Mouse (Mus musculus): Measurements from ENCODE around the gene Zbtb17.

The Zbtb17 gene

GRCm38 (mm10) chr4:141444451-141445327 is at the start of gene Zbtb17:
Gene Zbtb17 (plus strand): TSS chr4:141444654.
- peak; percentile 89 to 95 for DNase-seq

GRCm38 (mm10) chr4:141394751-141395150 is 49.7 kb upstream of the Zbtb17 start:
- peak in 1 of 2 experiments; percentile 52 for DNase-seq

GRCm38 (mm10) chr4:141397861-141398260 is 46.6 kb upstream of the Zbtb17 start:
- DNase-seq: no peak

GRCm38 (mm10) chr4:141398545-141398944 is 45.9 kb upstream of the Zbtb17 start, which contains the start of gene Clcnka:
Gene Clcnka (minus strand): TSS chr4:141398724.
- peak; percentile 61 to 75 for DNase-seq

- DNase-seq: peak; percentile 76 to 78
Measured at GRCm38 (mm10) chr4:141400171-141400570, 44.3 kb upstream of the Zbtb17 start.

- peak; percentile 82 to 91 for DNase-seq
Measured at GRCm38 (mm10) chr4:141404518-141405313, 39.7 kb upstream of the Zbtb17 start.

- DNase-seq: no peak
Measured at GRCm38 (mm10) chr4:141405314-141405622, 39.2 kb upstream of the Zbtb17 start.

GRCm38 (mm10) chr4:141406516-141407299 is 37.7 kb upstream of the Zbtb17 start:
- peak; percentile 65 to 71 for DNase-seq

GRCm38 (mm10) chr4:141408577-141408976 is 35.9 kb upstream of the Zbtb17 start:
- no peak for DNase-seq

GRCm38 (mm10) chr4:141411430-141411992 is 32.9 kb upstream of the Zbtb17 start:
- peak in 1 of 2 experiments; percentile 75 for DNase-seq

- DNase-seq: peak; percentile 54 to 71
Measured at GRCm38 (mm10) chr4:141415924-141416323, 28.5 kb upstream of the Zbtb17 start, which contains the start of gene Clcnkb. Gene Clcnkb (minus strand): TSS chr4:141416014.

- DNase-seq: no peak
Measured at GRCm38 (mm10) chr4:141419398-141420191, 24.9 kb upstream of the Zbtb17 start.

GRCm38 (mm10) chr4:141420192-141420829 is 24.1 kb upstream of the Zbtb17 start, which contains the start of gene Hspb7:
Gene Hspb7 (plus strand): TSS chr4:141420779.
- no peak for DNase-seq

GRCm38 (mm10) chr4:141420886-141421285 is 23.6 kb upstream of the Zbtb17 start:
- DNase-seq: no peak

- peak in 1 of 2 experiments; percentile 40 for DNase-seq
Measured at GRCm38 (mm10) chr4:141421423-141421822, 23.0 kb upstream of the Zbtb17 start.

GRCm38 (mm10) chr4:141422841-141423240 is 21.6 kb upstream of the Zbtb17 start:
- DNase-seq: no peak

- DNase-seq: no peak
Measured at GRCm38 (mm10) chr4:141423288-141423687, 21.2 kb upstream of the Zbtb17 start.

- DNase-seq: no peak
Measured at GRCm38 (mm10) chr4:141423691-141424431, 20.6 kb upstream of the Zbtb17 start.

- peak; percentile 69 to 72 for DNase-seq
Measured at GRCm38 (mm10) chr4:141425484-141426479, 18.7 kb upstream of the Zbtb17 start.
